Mouse (Mus musculus) layer of hippocampus, postnatal 10 days (tissue): ENCODE results near the gene Tal1. TPM values are rescaled to one million over a fixed set of nuclear protein-coding genes. Genes with fewer than 3 reads are reported as not detected.

Experiments used
- DNase-seq, 2 experiments: peaks; one replicate each; pipeline ENCODE4 v3.0.0; 2021; ENCODE audit warnings: low spot score in 2 of 2
- long read RNA-seq: library from polyadenylated mRNA; stranded (forward); transcript quantifications from one replicate; pipeline ENCODE4 v2.0.0, GENCODE M21; 2023
- total RNA-seq, 2 experiments: library from RNA; stranded (reverse); gene quantifications; 2 replicates each; pipeline ENCODE4 v1.2.3; 2021

Tal1 gene
- 1 to 10 TPM; 2.0 to 2.6 TPM for total RNA-seq
- long read RNA-seq, partial matches to known transcripts: 3 of 6 reads
- long read RNA-seq, other reads (novel, unspliced or antisense): 3 of 6 reads

DNA sequence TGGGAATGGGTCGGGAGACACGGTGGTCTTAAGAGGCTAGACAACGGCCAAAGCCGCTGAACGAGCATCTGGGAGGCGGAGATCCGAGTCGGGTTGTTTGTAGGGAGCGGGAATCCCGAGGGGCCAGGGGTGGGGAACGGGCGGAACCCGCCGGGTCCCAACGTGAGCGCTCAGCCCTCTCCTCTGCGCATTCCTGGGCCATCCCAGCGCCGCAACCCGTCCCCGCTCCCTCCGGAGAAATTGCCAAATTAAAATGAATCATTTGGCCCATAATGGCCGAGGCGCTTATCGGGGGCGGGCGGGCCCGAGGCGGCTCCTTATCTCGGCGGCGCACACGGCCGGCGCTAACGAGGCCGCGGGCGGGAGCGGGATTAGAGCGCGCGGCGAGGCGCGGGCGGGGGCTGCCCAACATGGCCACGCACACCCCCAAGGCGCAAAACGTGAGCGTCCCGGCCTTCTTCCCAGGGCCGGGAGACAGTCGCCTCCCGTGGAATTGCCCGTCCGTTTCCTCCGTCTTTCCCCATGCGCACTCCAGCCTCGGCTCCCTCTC is at the start of gene Tal1:
Gene Tal1, plus strand, starts transcription at position 56 of the 550 bp plus-strand sequence.
- no peak for DNase-seq

DNA sequence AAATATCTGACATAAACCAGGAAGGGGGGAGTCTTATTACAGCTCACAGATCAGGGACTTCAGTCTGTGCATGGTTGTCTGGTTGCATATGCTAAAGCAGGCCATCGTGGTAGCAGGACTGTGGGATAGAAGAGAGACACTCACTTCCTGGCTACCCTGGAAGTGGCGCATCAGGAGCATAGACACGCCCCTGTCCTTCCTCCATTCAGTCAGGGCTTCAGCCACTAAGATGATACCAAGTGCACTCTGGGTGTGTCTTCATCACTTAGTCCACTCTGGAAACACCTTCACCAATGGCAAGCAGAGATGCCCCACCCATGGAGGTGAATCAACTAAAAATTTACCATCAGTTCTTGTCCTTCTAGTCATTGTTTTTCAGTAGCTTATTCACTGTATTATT is 42.0 kb upstream of the Tal1 start:
- DNase-seq: no peak

DNA sequence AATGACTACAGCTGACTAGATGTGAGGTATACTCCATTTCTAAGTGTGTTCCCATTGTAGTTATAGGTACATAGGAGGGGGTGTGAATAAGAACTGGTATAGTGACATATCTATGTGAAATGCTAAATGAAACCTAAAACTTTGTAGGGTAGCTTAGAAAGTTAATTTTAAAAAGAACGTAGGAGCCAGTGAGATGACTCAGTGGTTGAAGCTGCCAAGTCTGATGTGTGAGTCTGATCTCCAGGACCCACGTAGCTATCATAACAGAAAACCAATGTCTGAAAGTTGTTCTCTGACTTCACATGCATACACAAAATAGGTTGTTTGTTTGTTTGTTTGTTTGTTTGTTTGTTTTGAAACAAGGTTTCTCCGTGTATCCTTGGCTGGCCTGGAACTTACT is 36.2 kb upstream of the Tal1 start:
- DNase-seq: no peak

- no peak for DNase-seq
Observed at GRCm38 (mm10) chr4:115035043-115035442, 21.2 kb upstream of the Tal1 start.

DNA sequence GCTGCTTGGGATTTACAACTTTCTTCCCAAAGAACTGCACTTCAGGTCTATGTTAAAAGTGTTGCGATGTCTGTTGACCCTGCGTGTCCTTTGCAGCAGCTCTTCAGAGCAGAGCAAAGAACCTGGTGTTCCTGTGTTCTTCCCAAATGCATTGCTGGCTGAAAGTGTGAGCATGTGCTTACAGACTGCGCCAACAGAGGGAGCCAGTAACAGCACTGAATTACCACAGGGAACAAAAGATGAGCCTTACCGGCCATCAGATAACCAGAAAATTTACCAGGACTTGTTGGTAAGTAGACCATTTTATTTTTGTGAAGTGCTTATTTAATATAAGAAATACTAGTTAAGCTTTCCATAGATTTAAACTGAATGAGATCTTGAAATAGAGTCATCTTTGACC is 18.0 kb upstream of the Tal1 start:
- peak; percentile 67 to 71 for DNase-seq

DNA sequence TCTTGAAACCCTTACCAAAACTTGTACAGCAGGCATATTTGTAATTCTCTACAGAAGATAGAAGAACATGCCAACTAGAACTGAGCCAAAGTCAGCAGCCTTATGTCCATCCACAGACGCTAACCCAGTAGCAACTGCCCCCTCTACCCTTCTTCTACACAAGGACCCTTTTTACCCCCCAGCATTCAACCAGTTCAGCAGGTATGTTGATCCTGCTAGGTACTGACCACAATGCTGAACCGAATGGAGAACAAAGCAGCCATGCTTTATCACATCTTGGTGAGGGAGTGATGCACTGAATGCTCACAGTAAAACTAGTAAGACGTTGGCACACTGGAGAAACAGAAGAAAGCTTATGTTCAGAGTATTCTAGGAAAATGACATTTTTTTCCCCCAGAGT is 10.6 kb upstream of the Tal1 start:
- DNase-seq: no peak

GRCm38 (mm10) chr4:115047750-115048149 is 8.5 kb upstream of the Tal1 start:
- DNase-seq: peak; percentile 67 to 68

DNA sequence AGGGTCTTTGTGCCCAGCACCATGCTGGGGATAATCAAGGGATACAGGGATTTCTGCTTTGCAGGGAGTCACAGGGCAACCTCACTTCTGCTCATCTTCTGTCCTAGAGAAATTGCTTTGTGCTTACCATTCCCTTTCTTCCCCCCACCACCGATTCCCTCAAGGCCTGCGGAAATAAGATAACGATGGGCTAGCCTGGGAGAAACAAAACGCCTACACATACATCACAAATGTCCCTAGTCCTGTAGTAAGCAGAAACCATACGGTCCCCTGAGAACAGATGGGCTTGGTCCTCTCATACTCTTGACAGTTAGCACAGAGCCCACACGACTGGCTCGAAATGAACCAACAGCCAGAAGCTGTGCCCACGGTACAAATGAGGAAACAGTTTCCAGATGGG is 8.0 kb upstream of the Tal1 start:
- DNase-seq: no peak

DNA sequence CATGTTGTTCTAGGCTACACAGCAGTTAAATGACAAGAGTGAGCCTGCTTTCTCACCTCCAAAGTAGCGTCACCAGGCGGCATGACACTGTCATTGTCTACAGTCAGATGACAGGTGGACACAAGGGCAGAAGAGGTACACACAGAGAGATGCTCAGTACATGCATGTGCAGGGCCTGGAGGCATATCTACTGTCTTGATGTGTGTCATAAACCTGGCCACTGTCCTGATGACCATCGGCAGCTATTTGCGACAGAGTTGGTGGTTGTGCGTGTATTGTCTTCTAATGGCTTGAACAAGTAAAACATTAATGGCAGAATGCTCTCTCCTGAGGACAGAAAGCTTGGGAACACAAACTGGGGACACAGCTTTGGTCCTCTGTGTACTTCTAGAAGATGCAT is 5.0 kb upstream of the Tal1 start:
- no peak for DNase-seq

DNA sequence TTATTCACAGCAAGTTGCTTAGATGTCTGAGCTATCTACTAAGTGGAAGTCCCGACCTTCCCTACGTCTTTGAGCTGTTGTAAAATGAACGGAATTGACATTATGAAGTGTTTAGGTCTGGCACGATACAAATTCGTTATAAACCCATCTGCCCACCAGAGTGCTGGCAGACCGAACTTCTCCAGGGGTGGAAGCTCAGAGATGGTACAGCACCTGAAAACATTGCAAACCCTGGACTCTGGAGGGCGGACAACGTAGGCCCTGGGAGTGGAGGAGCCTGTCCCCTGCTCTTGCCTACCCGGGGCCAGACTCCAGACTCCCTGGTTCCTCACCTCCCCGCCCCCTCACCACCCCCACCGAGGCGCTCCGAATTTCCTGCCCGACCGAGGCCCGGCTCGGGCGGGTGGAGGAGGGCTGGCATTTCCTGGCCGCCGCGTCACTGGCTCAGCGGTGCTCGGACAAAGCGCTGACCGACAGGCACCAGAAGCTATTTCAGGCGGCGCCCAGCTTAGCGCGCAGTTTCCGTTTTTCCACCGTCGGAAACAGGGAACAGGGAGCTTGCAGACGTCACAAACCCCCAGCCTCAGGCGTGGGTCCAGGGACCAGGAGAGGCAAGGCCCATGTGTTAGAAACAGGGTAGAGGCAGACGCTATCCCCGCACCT is 3.8 kb upstream of the Tal1 start:
- peak; percentile 23 to 47 for DNase-seq

- DNase-seq: no peak
Observed at GRCm38 (mm10) chr4:115055044-115055443, 1.2 kb upstream of the Tal1 start.

DNA sequence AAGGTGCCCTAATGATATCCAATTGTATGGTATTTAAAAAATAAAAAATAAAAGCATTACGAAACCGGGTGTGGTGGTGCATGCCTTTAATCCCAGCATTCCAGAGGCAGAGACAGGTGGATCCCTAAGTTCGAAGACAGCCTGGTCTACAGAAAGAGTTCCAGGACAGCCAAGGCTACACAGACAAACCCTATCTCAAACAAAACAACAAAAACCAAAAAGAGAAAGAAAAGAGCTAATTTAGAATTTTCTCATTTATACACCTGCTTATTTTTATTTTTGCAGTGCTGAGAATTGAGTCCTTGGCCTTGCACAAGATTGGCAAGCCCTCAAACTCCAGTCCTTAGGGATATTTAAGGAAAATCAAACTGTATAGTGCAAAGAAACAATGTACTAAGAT is 535 bp upstream of the Tal1 start:
- no peak for DNase-seq

DNA sequence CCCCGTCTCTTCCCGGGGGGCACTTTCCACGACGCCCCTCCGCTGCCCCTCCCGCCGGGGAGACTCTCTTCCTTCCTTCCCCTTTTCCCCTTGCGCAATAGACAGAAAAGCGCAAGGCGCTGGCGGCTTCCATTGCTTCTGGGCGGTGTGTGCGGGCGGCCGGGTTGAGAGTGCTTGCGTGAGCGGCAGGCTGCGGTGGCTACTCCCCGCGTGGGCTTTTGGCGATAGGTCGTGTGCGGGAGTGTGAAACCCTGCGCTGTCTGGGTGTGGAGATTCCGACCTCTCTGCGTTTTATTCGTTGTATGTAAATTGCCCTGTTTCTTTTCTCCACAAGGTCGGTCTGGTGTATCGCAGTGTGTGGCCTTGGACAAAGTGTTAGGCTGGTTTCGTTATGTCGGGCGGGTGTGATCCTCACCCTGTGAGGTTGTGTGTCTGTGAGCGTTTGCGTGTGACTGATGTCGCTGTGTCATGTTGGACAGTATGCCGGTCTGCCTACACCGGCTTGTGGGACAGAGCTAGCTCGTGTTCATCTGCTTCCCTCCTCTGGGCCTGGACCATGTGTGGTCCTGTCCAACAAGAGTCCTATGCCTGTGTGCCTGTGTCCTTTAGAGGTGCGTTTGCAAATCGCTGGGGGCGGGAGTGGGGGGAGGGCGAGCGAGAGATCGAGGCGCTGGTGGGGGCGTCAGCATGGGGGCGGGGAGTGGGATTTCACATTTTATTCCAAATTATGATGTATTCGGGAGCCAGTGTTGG is 871 bp downstream of the Tal1 start:
- DNase-seq: peak; percentile 51

- DNase-seq: peak in 1 of 2 experiments; percentile 12
Observed at GRCm38 (mm10) chr4:115057674-115058316, 1.6 kb downstream of the Tal1 start.

DNA sequence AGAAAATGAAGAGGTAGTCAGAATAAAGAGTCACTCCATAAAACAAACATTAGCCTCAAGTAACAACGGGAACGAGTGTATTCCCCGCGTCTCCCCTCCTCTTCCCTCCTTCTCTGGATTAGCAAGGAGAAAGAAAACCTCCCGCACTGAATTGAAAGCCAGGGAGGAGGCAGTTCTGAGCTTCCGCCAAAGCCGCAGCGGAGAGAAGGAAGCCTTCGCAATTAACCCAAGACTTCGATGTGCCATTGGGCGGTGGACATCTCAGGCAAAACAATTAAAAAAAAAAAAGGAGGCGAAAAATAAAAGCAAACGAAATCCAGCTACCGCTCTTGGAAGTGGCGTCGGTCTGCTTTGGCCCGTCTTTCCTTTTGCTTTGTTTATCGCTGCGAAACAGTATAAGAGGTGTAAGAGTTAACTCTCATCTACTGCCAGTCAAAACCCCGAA is 2.1 kb downstream of the Tal1 start:
- peak in 1 of 2 experiments; percentile 40 for DNase-seq

GRCm38 (mm10) chr4:115058871-115059590 is 2.8 kb downstream of the Tal1 start:
- no peak for DNase-seq

DNA sequence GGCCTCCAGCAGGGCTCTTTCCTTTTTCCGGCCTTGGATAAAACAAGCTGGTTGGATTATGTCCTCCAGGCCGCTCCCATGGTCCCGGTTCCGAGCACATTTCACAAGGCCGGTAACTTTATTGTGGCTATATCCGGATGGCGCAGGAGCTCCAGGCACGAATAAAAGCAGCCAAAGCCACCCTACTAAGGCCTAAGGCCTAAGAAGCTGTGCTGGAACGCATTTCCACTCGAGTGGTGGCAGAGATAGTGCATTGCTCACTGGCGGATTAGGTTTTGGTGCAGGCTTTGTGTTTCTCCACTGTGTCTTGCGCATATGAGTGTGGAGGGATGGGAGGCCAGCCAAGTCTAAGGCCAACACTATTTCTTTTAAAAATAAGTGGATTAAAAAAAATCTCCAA is 3.6 kb downstream of the Tal1 start:
- DNase-seq: no peak

GRCm38 (mm10) chr4:115060753-115061152 is 4.5 kb downstream of the Tal1 start:
- no peak for DNase-seq

DNA sequence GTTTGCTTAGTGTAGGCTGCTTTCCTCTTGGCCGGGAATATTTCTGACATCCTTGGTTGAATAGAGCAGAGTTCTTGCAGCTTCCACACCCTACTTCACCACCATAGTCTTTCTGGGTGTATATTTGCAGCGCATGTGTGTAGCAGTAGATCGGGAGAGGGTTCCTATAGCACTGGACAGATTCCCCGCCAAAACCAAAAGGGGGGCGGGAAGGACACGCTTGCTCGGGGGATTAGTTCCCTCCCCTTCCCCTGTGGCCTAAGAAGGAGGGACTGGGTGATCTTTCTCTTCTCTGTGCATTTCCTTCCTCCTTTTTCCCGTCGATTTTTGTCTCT is 6.3 kb downstream of the Tal1 start:
- DNase-seq: no peak

- peak; percentile 45 to 66 for DNase-seq
Observed at GRCm38 (mm10) chr4:115062875-115063517, 6.8 kb downstream of the Tal1 start.
